Mouse (Mus musculus) yolk sac, embryonic 10.5 days (tissue): ENCODE measurements at regions not wholly inside any gene's neighbourhood (a gene's known extent, or its start where the extent isn't known, plus 50 kb on each side); places are given as distances from the start of the nearest gene placed in this dataset.
"Not testable (repeated sequence)": the region's sequence is repeated elsewhere in the genome, so short reads cannot be mapped to it uniquely, and the experiment has no call there.

Experiments used
- DNase-seq: peaks from one replicate; pipeline ENCODE4 v3.0.0-alpha.2; 2017; ENCODE audit warnings: low spot score

DNA sequence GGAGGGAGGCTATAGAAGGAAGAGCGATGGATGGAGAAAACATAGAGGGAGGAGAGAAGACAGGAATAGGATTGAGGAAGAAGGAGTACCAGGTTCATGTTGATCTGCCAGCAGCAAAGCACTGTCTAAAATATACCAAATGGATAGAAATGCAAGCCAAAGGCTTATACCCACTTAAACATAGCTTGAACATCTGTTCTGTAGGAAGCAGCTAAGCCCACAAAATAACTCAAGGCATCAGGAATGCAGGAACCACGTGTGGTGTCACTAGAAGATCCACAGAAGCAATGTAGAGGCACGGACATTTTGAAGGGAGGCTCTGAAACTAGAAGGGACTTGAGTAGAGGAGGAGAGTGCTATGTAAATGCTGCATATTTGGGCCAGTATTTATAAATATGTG lies 78.9 kb downstream of the Smgc start:
- no peak for DNase-seq

DNA sequence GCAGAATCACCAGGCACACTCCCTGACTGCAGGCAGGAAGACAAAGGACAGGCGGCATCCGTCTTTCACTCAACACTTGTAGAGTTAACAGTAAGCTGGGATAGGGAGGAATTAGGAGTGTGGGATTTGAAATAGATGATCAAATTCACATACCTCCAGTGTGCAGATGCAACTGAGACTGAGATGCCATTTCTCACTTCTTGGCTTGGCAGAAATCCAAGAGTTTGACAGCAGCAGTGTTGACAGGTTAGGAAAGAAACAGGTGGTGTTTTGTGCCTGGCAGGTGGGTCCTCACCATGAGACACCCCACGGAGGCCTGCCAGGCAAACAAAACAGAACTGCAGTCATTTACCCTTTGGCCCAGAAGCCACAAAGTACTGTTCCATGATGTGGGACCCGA lies 79.8 kb downstream of the Smgc start:
- no peak for DNase-seq

DNA sequence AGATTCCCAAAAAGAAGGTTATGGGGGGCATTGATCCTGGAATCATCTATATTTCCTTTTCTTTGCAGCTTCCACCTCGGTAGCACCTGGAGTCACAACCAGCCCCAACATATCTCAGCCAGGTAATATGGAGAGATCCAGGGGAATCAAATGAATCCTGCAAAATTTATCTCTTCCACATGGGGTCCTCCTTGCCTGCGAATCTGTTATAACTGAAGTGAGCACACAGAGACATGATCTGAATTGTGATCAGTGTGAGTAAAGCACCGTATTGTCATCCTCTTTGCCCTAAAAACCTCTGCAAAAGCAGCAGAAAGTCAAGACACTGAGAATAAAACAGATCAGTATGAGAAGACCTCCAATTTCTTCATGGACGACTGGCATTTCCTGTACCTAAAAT lies 86.5 kb downstream of the Smgc start:
- DNase-seq, result no peak

DNA sequence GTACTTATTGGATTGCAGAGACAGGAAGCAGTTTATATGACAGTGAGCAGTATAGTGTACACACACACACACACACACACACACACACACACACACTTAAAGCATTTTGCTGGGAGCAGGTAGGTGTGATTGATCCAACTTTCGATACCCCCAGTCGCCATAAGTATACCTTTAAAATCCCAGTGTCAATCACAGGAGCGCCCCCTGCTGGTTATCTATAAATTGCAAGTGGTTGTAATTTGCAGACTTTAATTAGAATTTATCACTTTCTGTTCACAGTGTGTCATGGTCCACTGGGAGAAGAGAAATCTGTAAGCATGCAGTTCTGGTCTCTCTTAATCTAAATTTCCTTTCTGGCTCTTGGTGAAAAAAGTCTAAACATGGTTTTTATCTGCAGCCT lies 89.4 kb downstream of the Smgc start:
- DNase-seq, result peak; percentile 2

DNA sequence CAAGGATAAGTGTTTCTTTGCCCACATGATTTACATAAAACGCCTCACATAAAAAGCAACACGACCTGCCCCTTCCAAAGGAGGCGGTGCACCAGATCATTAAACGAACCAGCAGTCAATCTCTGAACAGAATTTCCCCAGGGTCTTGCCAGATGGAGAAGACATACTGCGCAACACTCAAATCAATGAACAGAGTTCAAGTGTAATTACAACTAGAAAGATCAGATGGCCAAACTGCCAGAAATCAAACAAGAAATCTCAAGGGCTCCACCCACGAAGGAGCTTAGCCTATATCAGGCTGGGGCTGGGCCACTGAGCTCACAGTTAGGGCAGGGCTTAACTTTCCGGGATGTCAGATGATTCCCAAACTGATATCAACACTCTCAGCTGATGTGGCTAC lies 90.4 kb downstream of the Smgc start:
- DNase-seq, result no peak

DNA sequence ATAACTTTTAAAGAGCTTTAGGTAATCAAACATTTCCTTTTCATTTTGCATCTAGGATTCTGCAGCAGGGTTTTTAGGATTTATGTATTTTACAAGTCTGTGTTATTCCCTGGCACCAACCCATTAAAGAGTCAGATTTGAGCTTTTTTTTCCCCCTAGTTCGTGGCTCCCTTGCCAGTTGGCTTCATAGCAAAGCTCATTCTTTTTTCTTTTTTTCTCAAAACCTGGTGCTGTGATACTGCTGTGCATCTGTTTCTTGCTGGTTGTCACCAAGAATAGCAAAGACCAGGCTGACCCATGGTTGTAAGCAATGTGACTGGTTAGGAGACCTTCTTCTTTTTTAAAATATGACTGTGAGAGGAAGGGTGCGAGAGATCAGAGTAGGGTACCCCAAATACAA lies 93.7 kb upstream of the Cntn1 start:
- DNase-seq, result no peak

DNA sequence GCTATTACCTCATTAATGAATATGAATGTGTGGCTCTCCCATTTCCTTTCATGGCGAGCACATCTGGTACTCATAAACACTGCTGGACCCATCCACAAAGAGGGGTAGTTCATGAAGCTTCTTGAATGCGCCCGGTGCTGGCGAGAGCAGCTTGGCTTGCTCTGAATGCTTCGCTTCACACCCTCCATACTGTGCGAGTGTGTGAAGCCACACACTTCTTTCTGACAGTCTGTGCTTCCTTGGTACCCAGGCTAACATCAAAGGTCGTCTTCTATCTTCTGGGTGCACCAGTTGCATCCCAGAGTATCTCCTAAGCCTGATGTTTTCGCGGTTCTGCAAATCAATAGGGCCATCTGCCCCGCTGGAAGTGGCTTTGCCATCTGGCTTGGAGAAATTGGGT lies 85.8 kb upstream of the Cntn1 start:
- no peak for DNase-seq

DNA sequence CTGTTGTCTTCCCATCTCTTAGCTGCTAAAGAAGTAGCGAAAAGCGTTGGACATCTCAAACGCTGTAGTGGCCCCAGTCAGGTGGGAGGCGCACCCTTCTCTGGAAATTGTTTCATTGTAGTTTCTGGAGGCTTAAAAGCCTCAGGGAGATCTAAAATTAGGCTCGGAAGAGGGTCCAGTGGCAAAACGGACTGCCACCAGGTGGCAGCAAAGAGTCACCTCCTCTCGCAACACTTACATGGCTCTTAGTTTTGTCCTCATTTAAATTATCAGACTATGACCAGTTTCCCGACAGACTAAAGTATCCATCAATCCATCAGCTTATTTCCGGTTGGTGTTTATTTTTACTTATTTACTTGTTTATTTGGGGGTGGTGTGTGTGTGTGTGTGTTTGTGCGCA lies 81.6 kb upstream of the Cntn1 start:
- DNase-seq, result peak; percentile 20

DNA sequence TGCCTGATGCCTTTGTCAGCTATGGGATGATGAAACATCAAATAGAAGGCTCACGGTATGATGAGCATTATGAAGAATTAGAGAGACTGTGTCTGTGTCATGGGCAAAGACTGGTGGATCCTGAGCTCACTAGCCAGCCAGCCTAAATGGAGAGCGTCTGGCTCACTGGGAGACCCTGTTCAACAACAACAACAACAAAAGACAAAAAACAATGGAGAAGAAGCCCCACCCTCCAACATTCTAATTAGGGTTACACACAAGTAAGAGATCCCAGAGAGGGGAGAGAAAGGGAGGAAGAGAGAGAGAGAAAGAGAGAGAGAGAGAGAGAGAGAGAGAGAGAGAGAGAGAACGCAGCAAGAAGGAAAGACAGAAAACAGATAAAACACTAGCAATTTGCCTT lies 79.6 kb upstream of the Cntn1 start:
- DNase-seq, result no peak

DNA sequence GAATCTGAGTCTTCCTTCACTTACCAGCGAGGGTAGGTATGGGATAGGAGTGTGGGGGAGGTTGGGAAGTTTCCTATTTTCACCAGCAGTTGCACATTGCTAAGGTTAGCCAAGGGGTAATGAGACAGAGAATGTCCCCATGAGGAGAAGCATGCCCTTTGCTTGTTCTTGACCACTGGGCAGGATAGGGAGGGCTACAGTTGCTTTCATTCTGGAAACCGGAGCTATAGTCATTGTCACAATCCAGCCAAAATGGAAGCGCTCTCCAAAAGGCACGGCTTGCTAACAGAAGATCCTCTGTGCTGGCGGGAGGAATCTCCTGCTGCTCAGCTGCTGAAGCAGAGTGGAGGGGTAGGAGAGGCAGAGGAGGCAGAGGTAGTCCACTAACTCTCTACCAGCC lies 79.1 kb upstream of the Cntn1 start:
- no peak for DNase-seq

DNA sequence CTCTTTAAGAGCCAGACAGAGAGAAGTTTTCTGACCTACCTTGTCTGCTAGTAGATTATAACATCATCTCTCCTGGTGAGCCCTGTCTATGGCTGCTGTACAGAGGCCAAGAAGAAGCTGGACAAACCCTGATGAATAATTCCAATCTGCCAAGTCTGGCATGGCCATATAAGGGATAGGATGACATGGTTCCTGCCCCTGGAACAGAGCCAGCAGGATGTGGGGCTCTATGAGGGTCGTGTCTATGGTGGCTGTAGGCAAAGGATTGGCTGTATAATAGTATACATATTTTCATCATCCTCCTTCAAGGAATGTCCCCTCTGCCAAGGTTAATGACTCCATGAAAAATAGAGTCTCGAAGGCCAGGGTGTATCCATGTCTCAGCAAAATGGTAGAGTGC lies 75.4 kb upstream of the Cntn1 start:
- DNase-seq, result no peak

DNA sequence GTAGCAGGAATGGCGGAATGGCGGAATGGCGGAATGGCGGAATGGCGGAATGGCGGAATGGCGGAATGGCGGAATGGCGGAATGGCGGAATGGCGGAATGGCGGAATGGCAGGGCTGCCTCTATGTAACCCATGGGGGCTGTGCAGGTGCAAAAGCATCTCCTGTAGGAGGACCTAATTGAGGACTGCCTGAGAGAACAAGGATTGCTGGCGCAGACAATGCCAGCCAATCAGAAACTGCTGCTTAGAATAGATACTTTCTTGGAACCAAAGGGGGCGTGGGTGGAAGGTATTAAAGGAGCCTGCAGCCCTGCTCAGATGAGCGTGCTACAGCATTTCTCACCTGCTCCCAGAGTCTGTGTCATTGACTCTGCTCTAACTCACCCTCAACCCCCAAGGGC lies 67.8 kb upstream of the Cntn1 start:
- DNase-seq, result not testable (repeated sequence)

DNA sequence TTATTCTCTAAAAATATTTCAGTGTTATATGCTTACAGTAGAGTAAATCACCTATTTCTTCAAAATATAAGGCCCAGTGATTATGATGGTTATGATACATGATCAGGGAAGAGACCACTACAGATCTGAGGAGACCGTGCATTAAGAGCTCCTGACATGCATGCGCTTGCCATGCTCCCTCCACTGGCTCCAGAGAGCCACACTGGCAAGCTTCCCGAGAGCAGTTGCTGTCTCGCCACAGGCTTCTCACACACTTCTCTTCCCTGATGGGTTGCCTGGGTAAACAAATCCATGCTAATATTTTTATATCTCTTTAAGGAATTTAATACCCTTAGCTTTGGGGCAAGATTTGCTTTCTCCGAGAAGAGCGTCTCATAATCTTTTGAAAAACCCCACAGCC lies 50.9 kb upstream of the Cntn1 start:
- no peak for DNase-seq
